Mouse (Mus musculus): Measurements from ENCODE around the gene Rln3. TPM values are rescaled to one million over a fixed set of nuclear protein-coding genes. Genes with fewer than 3 reads are reported as not detected.

Gene Rln3
- polyA plus RNA-seq (2014; fragmentation: Nextera tagmentation; extraction: Ambion mirVana), result not detected in 2 replicates

DNA sequence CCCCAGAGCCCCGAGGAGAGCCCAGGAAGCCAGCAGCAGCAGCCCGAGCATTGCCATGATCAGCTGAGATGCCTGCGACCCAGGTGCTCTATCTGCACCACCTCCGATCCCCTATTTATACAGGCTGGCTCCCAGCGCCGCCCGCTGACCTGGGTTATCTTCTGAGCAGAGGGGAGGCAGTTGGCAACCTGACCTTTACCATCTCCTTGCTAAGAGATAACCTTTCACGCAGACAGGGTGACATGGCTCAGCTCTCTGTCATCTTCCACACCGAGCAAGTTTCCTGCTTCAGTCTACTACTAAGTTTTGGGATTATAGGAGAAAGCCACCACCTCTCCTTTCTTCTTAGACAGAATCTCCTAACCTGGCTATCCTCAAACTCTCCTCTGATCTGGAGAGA is at the start of gene Rln3:
Gene Rln3, minus strand, starts transcription at position 101 of the 400 bp plus-strand sequence.
- 17% methylated on average over 9 of the region's 9 CpGs for WGBS
- peaks cover 45% of the 10 kb centered on the region for H3K27me3 ChIP-seq (replicated peaks; ENCODE audit: control insufficient read depth, insufficient read depth, low read length)
- DNase-seq (ENCODE audit: low spot score) (no peak), ATAC-seq (no peak)
- H3K27ac ChIP-seq (ENCODE audit: low read depth, low read length), result no peak within 1 kb of the TSS
- H3K4me2 ChIP-seq (ENCODE audit: low read length), result no peak within 1 kb of the TSS
- H3K4me3 ChIP-seq (ENCODE audit: low read depth, low read length), result no peak within 1 kb of the TSS
- H3K4me1 ChIP-seq (ENCODE audit: control insufficient read depth, insufficient read depth, low read length), result peaks cover 5% of the 10 kb centered on the region; the same call in 1 of the 2 replicates
- H3K9me3 ChIP-seq (replicated peaks; ENCODE audit: control insufficient read depth, low read length), result no peaks in the 10 kb centered on the region
- H3K9ac ChIP-seq (ENCODE audit: low read length), result no peak within 1 kb of the TSS
- no peaks in the 10 kb centered on the region for H3K36me3 ChIP-seq (ENCODE audit: control insufficient read depth, insufficient read depth, low read length)

DNA sequence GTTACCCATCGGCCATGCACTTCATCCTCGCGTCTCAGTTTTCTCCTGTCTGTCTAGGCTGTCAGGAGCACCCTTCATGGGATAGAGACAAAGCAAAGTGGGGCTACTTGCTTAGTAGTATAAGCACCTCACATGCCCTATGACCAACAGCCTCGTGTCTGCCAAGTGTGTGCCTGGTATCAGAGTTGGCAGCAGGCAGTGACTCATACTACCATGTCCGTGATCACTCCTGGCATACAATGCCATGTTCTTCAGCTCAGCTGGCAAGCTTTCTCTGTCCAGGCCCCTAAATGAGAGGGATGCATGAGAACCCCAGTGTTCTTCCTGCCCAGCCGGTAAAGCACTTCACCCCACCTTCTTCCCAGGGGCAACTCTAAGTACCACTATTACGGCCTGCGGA is 45.8 kb upstream of the Rln3 start:
- Histone ChIP-seq H3K9ac (ENCODE audit: low read length) (no peak overlapping the region), H3K27me3 (replicated peaks; ENCODE audit: control insufficient read depth, insufficient read depth, low read length) (no peaks in the 10 kb centered on the region), H3K27ac (ENCODE audit: low read depth, low read length) (no peak overlapping the region), H3K9me3 (replicated peaks; ENCODE audit: control insufficient read depth, low read length) (no peaks in the 10 kb centered on the region), H3K36me3 (ENCODE audit: control insufficient read depth, insufficient read depth, low read length) (peaks cover 87% of the 10 kb centered on the region), H3K4me1 (ENCODE audit: control insufficient read depth, insufficient read depth, low read length) (no peaks in the 10 kb centered on the region), H3K4me2 (ENCODE audit: low read length) (no peak overlapping the region), H3K4me3 (ENCODE audit: low read depth, low read length) (no peak overlapping the region)
- DNase-seq (ENCODE audit: low spot score), result no peak
- no peak for ATAC-seq
- WGBS, result 90% methylated on average over 8 of the region's 8 CpGs

GRCm38 (mm10) chr8:84089277-84089676 is 44.5 kb upstream of the Rln3 start:
- WGBS, result 69% methylated on average over 9 of the region's 9 CpGs
- H3K27me3 ChIP-seq (replicated peaks; ENCODE audit: control insufficient read depth, insufficient read depth, low read length), result no peaks in the 10 kb centered on the region
- H3K9ac ChIP-seq (ENCODE audit: low read length), result no peak overlapping the region
- no peaks in the 10 kb centered on the region for H3K4me1 ChIP-seq (ENCODE audit: control insufficient read depth, insufficient read depth, low read length)
- H3K4me2 ChIP-seq (ENCODE audit: low read length), result no peak overlapping the region
- no peak overlapping the region for H3K4me3 ChIP-seq (ENCODE audit: low read depth, low read length)
- no peaks in the 10 kb centered on the region for H3K9me3 ChIP-seq (replicated peaks; ENCODE audit: control insufficient read depth, low read length)
- H3K27ac ChIP-seq (ENCODE audit: low read depth, low read length), result no peak overlapping the region
- H3K36me3 ChIP-seq (ENCODE audit: control insufficient read depth, insufficient read depth, low read length), result peaks cover 87% of the 10 kb centered on the region
- ATAC-seq (no peak), DNase-seq (ENCODE audit: low spot score) (no peak)

GRCm38 (mm10) chr8:84087821-84088220 is 43.0 kb upstream of the Rln3 start:
- ATAC-seq (no peak), DNase-seq (ENCODE audit: low spot score) (no peak)
- peaks cover 90% of the 10 kb centered on the region for H3K36me3 ChIP-seq (ENCODE audit: control insufficient read depth, insufficient read depth, low read length)
- H3K4me3 ChIP-seq (ENCODE audit: low read depth, low read length), result no peak overlapping the region
- no peaks in the 10 kb centered on the region for H3K4me1 ChIP-seq (ENCODE audit: control insufficient read depth, insufficient read depth, low read length)
- no peak overlapping the region for H3K27ac ChIP-seq (ENCODE audit: low read depth, low read length)
- H3K9me3 ChIP-seq (replicated peaks; ENCODE audit: control insufficient read depth, low read length), result no peaks in the 10 kb centered on the region
- whole genome bisulfite sequencing, result 94% methylated on average over 14 of the region's 14 CpGs
- no peak overlapping the region for H3K4me2 ChIP-seq (ENCODE audit: low read length)
- no peaks in the 10 kb centered on the region for H3K27me3 ChIP-seq (replicated peaks; ENCODE audit: control insufficient read depth, insufficient read depth, low read length)
- H3K9ac ChIP-seq (ENCODE audit: low read length), result no peak overlapping the region

DNA sequence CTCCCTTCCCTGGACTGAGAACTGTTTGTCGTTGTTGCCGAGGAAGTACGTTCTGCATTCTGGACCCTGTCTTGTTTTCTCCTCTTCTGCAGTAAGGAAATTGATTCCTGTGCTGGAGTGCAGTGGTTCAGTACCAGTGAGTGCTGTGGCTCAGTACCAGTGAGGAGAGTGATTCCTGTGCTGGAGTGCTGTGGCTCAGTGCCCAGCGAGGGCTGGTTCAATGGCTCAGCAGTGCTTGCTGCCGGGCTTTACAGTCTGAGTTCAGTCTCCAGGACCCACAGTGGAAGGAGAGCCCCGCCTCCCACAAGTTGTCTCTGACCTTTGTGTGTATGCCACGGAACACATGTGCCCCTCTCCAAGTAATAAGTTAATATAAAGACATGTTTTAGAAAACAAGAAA is 42.4 kb upstream of the Rln3 start:
- Histone ChIP-seq H3K4me3 (ENCODE audit: low read depth, low read length) (no peak overlapping the region), H3K27me3 (replicated peaks; ENCODE audit: control insufficient read depth, insufficient read depth, low read length) (no peaks in the 10 kb centered on the region), H3K4me2 (ENCODE audit: low read length) (no peak overlapping the region), H3K9me3 (replicated peaks; ENCODE audit: control insufficient read depth, low read length) (no peaks in the 10 kb centered on the region), H3K36me3 (ENCODE audit: control insufficient read depth, insufficient read depth, low read length) (peaks cover 90% of the 10 kb centered on the region), H3K9ac (ENCODE audit: low read length) (no peak overlapping the region), H3K27ac (ENCODE audit: low read depth, low read length) (no peak overlapping the region), H3K4me1 (ENCODE audit: control insufficient read depth, insufficient read depth, low read length) (no peaks in the 10 kb centered on the region)
- whole genome bisulfite sequencing, result 90% methylated on average over 7 of the region's 7 CpGs
- ATAC-seq (no peak), DNase-seq (ENCODE audit: low spot score) (no peak)

DNA sequence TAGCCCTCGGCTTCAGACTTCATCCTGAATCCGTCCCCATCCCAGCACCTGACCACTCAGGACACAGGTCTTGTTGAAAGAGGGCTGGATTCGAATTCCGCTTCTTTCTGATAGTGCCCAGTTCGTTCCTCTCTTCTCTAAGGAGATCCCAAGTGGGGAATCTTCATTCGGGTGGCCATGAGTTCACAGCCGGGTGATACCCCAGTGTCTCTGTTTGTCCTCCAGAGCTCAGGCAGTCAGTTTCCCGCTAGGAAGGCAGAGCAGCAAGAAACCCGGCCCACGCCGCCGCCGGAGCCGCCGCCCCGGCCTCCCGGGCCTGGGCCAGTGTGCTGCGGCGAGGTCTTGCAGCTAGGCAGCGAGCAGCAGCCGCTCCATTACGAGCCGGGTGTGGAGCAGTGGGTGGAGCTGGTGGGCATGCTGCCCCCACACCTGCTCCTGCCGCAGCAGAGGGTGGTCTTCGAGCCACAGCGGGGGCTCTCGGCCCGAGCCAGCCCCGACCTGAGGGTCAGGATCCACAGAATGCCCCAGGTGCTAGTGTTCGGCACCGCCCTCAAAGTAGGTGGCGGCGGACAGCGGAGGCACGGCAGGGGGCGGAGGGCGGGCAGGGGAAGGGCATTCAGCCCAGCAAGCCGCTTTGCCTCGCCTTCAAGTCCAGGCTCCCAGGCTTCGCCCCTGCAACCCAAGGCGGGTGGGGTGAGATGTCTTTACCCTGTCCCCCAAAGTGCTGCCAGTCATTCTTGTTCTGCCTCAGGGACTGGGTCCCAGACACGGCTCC is 39.7 kb upstream of the Rln3 start:
- Histone ChIP-seq H3K4me1 (ENCODE audit: control insufficient read depth, insufficient read depth, low read length) (no peaks in the 10 kb centered on the region), H3K27me3 (replicated peaks; ENCODE audit: control insufficient read depth, insufficient read depth, low read length) (no peaks in the 10 kb centered on the region), H3K36me3 (ENCODE audit: control insufficient read depth, insufficient read depth, low read length) (peaks cover 89% of the 10 kb centered on the region), H3K27ac (ENCODE audit: low read depth, low read length) (no peak overlapping the region), H3K9me3 (replicated peaks; ENCODE audit: control insufficient read depth, low read length) (no peaks in the 10 kb centered on the region), H3K4me2 (ENCODE audit: low read length) (no peak overlapping the region), H3K9ac (ENCODE audit: low read length) (0 out of 2 replicates have a peak overlapping the region, but pooled peaks have one; percentile 21), H3K4me3 (ENCODE audit: low read depth, low read length) (no peak overlapping the region)
- WGBS, result 29% methylated on average over 42 of the region's 42 CpGs
- no peak for ATAC-seq
- no peak for DNase-seq (ENCODE audit: low spot score)

- Histone ChIP-seq H3K4me3 (ENCODE audit: low read depth, low read length) (no peak overlapping the region), H3K9ac (ENCODE audit: low read length) (0 out of 2 replicates have a peak overlapping the region, but pooled peaks have one; percentile 21), H3K4me1 (ENCODE audit: control insufficient read depth, insufficient read depth, low read length) (no peaks in the 10 kb centered on the region), H3K9me3 (replicated peaks; ENCODE audit: control insufficient read depth, low read length) (no peaks in the 10 kb centered on the region), H3K36me3 (ENCODE audit: control insufficient read depth, insufficient read depth, low read length) (peaks cover 87% of the 10 kb centered on the region), H3K27ac (ENCODE audit: low read depth, low read length) (no peak overlapping the region), H3K27me3 (replicated peaks; ENCODE audit: control insufficient read depth, insufficient read depth, low read length) (no peaks in the 10 kb centered on the region), H3K4me2 (ENCODE audit: low read length) (no peak overlapping the region)
- DNase-seq (ENCODE audit: low spot score) (no peak), ATAC-seq (no peak)
- 40% methylated on average over 8 of the region's 8 CpGs for WGBS
Measured at GRCm38 (mm10) chr8:84083829-84084241, 39.0 kb upstream of the Rln3 start.

DNA sequence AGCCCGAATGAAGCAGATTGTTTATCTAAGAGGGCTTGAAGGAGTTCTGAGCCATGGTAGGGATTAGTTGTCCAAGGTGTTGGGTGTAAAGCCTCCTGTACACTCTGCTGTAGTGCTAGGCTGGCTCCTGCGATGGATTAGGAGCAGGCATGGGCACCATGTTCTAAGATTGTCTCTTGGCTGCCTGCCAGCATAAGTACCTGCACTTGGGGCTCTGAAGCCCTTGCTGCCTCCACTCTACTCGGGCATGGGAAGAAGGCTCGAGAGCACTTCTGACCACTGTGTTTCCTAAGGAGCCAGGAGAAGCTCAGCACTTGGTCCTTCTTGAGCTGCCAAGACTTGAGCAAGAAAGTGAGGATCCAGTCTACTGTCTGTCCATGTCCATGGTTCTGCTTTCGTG is 34.4 kb upstream of the Rln3 start:
- no peak overlapping the region for H3K27ac ChIP-seq (ENCODE audit: low read depth, low read length)
- 88% methylated on average over 5 of the region's 5 CpGs for WGBS
- ATAC-seq, result no peak
- H3K4me3 ChIP-seq (ENCODE audit: low read depth, low read length), result no peak overlapping the region
- no peaks in the 10 kb centered on the region for H3K4me1 ChIP-seq (ENCODE audit: control insufficient read depth, insufficient read depth, low read length)
- DNase-seq (ENCODE audit: low spot score), result no peak
- no peaks in the 10 kb centered on the region for H3K9me3 ChIP-seq (replicated peaks; ENCODE audit: control insufficient read depth, low read length)
- no peak overlapping the region for H3K9ac ChIP-seq (ENCODE audit: low read length)
- no peaks in the 10 kb centered on the region for H3K27me3 ChIP-seq (replicated peaks; ENCODE audit: control insufficient read depth, insufficient read depth, low read length)
- no peak overlapping the region for H3K4me2 ChIP-seq (ENCODE audit: low read length)
- H3K36me3 ChIP-seq (ENCODE audit: control insufficient read depth, insufficient read depth, low read length), result peaks cover 66% of the 10 kb centered on the region

GRCm38 (mm10) chr8:84076849-84077248 is 32.0 kb upstream of the Rln3 start:
- Histone ChIP-seq H3K27ac (ENCODE audit: low read depth, low read length) (no peak overlapping the region), H3K4me3 (ENCODE audit: low read depth, low read length) (no peak overlapping the region), H3K9me3 (replicated peaks; ENCODE audit: control insufficient read depth, low read length) (no peaks in the 10 kb centered on the region), H3K27me3 (replicated peaks; ENCODE audit: control insufficient read depth, insufficient read depth, low read length) (no peaks in the 10 kb centered on the region), H3K9ac (ENCODE audit: low read length) (no peak overlapping the region), H3K36me3 (ENCODE audit: control insufficient read depth, insufficient read depth, low read length) (peaks cover 43% of the 10 kb centered on the region), H3K4me1 (ENCODE audit: control insufficient read depth, insufficient read depth, low read length) (peaks cover 4% of the 10 kb centered on the region; the same call in 1 of the 2 replicates), H3K4me2 (ENCODE audit: low read length) (no peak overlapping the region)
- DNase-seq (ENCODE audit: low spot score) (no peak), ATAC-seq (no peak)
- 93% methylated on average over 3 of the region's 3 CpGs for WGBS

Data from forebrain, embryonic 14.5 days (tissue).